Mouse (Mus musculus) stomach, postnatal 0 days (tissue): ENCODE data around the gene Sarnp. TPM values are rescaled to one million over a fixed set of nuclear protein-coding genes. Genes with fewer than 3 reads are reported as not detected.

Source experiments
- ATAC-seq: fragments of 200-750 bp; cut with Nextera tagmentation; 2 replicates; pipeline ENCODE4 v1.8.0; 2017; ENCODE audit not compliant: low FRiP score, low TSS enrichment
- DNase-seq: peaks from one replicate; pipeline ENCODE4 v3.0.0-alpha.2; 2016; ENCODE audit warnings: low spot score
- H3K27ac ChIP-seq: fragments of 300-500 bp; sonication (generic); replicated peaks from 2 replicates; pipeline ENCODE4 v1.5.1; 2014; ENCODE audit warnings: mild to moderate bottlenecking, control low read depth
- H3K27me3 ChIP-seq: fragments of 300-500 bp; sonication (generic); 2 replicates; pipeline ENCODE4 v1.6.1; 2014; ENCODE audit warnings: low read length; ENCODE audit not compliant: control insufficient read depth, insufficient read depth
- H3K36me3 ChIP-seq: fragments of 300-500 bp; sonication (generic); 2 replicates; pipeline ENCODE4 v1.6.1; 2014; ENCODE audit warnings: low read length, mixed read lengths; ENCODE audit not compliant: control insufficient read depth, insufficient read depth
- H3K4me1 ChIP-seq: fragments of 300-500 bp; sonication (generic); replicated peaks from 2 replicates; pipeline ENCODE4 v1.6.1; 2014; ENCODE audit warnings: antibody characterized with exemption; ENCODE audit not compliant: control insufficient read depth, insufficient read depth
- H3K4me2 ChIP-seq: fragments of 300-500 bp; sonication (generic); replicated peaks from 2 replicates; pipeline ENCODE4 v1.6.1; 2014; ENCODE audit warnings: low read depth, mild to moderate bottlenecking, control low read depth, moderate library complexity
- H3K4me3 ChIP-seq: fragments of 300-500 bp; sonication (generic); 2 replicates; pipeline ENCODE4 v1.5.1; 2014; ENCODE audit warnings: low read depth, low read length, control low read depth
- H3K9ac ChIP-seq: fragments of 300-500 bp; sonication (generic); 2 replicates; pipeline ENCODE4 v1.6.1; 2014; ENCODE audit warnings: mild to moderate bottlenecking, low read length, control low read depth, mixed read lengths
- H3K9me3 ChIP-seq: fragments of 300-500 bp; sonication (generic); 2 replicates; pipeline ENCODE4 v1.6.1; 2016; ENCODE audit warnings: low read length; ENCODE audit not compliant: control insufficient read depth
- CTCF ChIP-seq: IDR thresholded peaks from 2 replicates; pipeline ENCODE4 v1.5.1; 2016; ENCODE audit warnings: antibody characterized with exemption, low read depth, mild to moderate bottlenecking, moderate library complexity
- EP300 ChIP-seq: optimal IDR thresholded peaks from 2 replicates; pipeline ENCODE3; 2016; ENCODE audit warnings: antibody characterized with exemption
- WGBS: fragments of 180-500 bp; shearing (Covaris S2); extraction: QIAGEN DNeasy Blood & Tissue Kit; methylation state at CpG from one replicate; pipeline ENCODE4 v1.1.7; 2014; 5-methylcytosine and 5-hydroxymethylcytosine counted together
- polyA plus RNA-seq: library from polyadenylated mRNA; unstranded; fragments of >200 nt; fragmentation: Nextera tagmentation; extraction: Ambion mirVana; gene quantifications from 2 replicates; pipeline ENCODE4 v1.2.1, GENCODE M21; 2015

Gene Sarnp
- polyA plus RNA-seq, 1 experiment from 2014 or later = 104 TPM

DNA sequence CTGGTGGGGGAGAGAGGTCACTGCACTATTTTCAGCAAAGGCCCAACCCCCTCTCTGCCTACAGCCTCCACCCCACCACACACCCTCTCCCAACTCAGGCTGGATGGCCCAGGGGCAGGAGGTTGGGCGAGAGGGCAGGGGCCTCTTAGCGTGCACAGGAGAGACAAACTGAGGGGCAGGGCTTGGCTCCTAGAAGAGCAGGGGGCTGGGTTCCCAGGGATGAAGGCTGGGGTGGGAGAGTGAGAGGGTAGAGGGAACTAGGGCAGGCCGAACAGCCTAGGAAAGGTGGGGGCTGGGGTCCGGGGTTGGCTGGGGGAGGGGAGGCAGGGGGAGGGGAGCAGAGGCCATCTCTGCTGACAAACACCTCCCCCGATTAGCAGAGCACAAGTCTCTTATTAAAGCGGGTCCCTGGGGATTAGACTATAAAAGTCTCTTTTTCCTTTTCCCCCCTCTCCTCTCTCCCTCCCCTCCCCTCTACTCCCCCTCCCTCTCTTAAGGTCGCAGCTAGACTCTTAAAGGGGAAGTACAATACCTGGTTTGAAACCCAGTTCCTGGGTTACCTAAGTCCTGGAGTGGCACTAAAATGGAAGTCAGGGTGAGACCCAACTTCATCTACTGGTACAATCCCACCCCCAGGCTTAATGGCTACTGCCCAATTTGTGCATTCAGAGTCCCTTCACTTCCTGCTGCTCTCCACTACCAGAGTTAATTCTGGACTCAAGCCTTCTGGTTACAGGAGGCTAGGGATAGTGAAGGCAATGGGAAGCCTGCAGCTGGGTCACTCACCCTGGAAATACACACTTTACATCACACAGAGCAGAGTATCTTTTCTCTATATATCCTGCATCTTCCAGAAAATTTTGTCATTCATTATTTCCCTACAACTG is 72.1 kb downstream of the Sarnp start:
- 5% methylated on average over 5 of the region's 7 CpGs for WGBS
- H3K36me3 ChIP-seq = no peaks in the 10 kb centered on the region; the same call in 1 of the 2 replicates
- H3K9me3 ChIP-seq = no peaks in the 10 kb centered on the region
- H3K27ac ChIP-seq = no peak overlapping the region
- TF ChIP-seq CTCF (no peak), EP300 (no peak)
- ATAC-seq = no peak
- H3K4me2 ChIP-seq = peak overlapping the region; percentile 42
- H3K4me3 ChIP-seq = peak overlapping the region; percentile 13; the same call in 1 of the 2 replicates
- H3K9ac ChIP-seq = peak overlapping the region; percentile 35; the same call in 1 of the 2 replicates
- no peaks in the 10 kb centered on the region for H3K27me3 ChIP-seq
- no peak for DNase-seq
- 0 out of 2 replicates have a peak, but pooled peaks cover 3% of the 10 kb centered on the region for H3K4me1 ChIP-seq

DNA sequence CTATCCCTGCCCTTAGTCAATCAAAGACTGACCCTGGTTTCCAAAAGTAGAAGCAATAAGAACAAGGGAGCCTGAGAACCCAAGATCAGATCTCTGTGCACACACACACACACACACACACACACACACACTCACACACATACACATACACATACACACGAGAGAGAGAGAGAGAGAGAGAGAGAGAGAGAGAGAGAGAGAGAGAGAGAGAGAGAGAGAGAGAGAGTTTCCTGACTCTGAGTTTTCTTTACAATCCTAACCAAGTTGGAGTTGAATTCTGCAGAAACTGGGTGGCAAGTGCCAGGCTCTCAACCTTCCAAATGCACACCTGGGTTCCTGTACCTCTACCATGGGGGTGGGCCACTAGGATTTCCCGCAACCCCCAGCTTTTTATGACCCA is 72.7 kb downstream of the Sarnp start:
- Histone ChIP-seq H3K36me3 (no peaks in the 10 kb centered on the region; the same call in 1 of the 2 replicates), H3K27ac (no peak overlapping the region), H3K4me1 (0 out of 2 replicates have a peak, but pooled peaks cover 3% of the 10 kb centered on the region), H3K9me3 (no peaks in the 10 kb centered on the region), H3K27me3 (no peaks in the 10 kb centered on the region), H3K9ac (no peak overlapping the region), H3K4me3 (no peak overlapping the region; the same call in 1 of the 2 replicates), H3K4me2 (peak overlapping the region; percentile 74)
- ATAC-seq = no peak
- WGBS = 44% methylated on average over 1 of the region's 2 CpGs
- TF ChIP-seq CTCF = no peak
- no peak for TF ChIP-seq EP300
- no peak for DNase-seq

- Histone ChIP-seq H3K27ac (peak overlapping the region; percentile 71), H3K27me3 (no peaks in the 10 kb centered on the region), H3K4me3 (peak overlapping the region; percentile 51), H3K9me3 (no peaks in the 10 kb centered on the region), H3K4me2 (peak overlapping the region; percentile 74), H3K36me3 (no peaks in the 10 kb centered on the region; the same call in 1 of the 2 replicates), H3K9ac (peak overlapping the region; percentile 75), H3K4me1 (0 out of 2 replicates have a peak, but pooled peaks cover 3% of the 10 kb centered on the region)
- DNase-seq (no peak), ATAC-seq (no peak; the same call in 1 of the 2 replicates)
- TF ChIP-seq EP300 (no peak), CTCF (no peak)
- under 1% methylated on average over 39 of the region's 40 CpGs for WGBS
These were observed 73.5 kb downstream of the Sarnp start for GRCm38 (mm10) chr10:128890383-128891295.

- peak; percentile 66 for DNase-seq
These were observed 74.4 kb downstream of the Sarnp start, which contains the start of gene Gdf11 for GRCm38 (mm10) chr10:128891296-128892094. TSS of gene Gdf11 (minus strand) at chr10:128891718.

DNA sequence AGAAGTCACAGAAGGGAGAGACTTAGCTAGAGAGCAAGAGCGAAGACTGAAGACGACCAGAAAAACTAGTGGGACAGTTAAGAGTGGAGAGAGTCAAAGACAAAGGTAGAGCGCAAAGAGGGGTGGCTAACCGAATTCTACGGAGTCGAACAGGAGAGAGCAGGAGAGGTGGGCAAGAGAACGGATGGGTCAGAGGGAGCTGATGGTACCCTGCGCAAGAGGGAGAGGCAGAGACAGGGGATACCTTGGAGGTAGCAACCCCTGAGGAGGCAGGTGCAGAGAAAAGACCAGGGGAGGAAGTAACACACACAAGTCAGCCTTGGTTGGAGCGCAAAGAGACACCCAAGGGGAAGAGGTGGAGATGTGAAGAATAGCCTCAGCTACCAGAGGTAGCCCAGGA is 75.1 kb downstream of the Sarnp start:
- peak overlapping the region; percentile 74 for H3K4me2 ChIP-seq
- H3K4me3 ChIP-seq = peak overlapping the region; percentile 51
- 0 out of 2 replicates have a peak, but pooled peaks cover 3% of the 10 kb centered on the region for H3K4me1 ChIP-seq
- ATAC-seq (0 out of 2 replicates have a peak, but pooled peaks have one; percentile 8), DNase-seq (no peak)
- 8% methylated on average over 9 of the region's 9 CpGs for WGBS
- no peaks in the 10 kb centered on the region for H3K27me3 ChIP-seq
- H3K36me3 ChIP-seq = no peaks in the 10 kb centered on the region; the same call in 1 of the 2 replicates
- H3K27ac ChIP-seq = no peak overlapping the region
- H3K9me3 ChIP-seq = no peaks in the 10 kb centered on the region
- no peak for TF ChIP-seq CTCF
- TF ChIP-seq EP300 = no peak
- peak overlapping the region; percentile 75; the same call in 1 of the 2 replicates for H3K9ac ChIP-seq

More at GRCm38 (mm10) chr10:128891296-128892094, 74.4 kb downstream of the Sarnp start, which contains the start of gene Gdf11:
- H3K27me3 ChIP-seq = no peaks in the 10 kb centered on the region
- peak within 1 kb of the TSS; percentile 51 for H3K4me3 ChIP-seq
- peak within 1 kb of the TSS; percentile 74 for H3K4me2 ChIP-seq
- TF ChIP-seq EP300 (no peak), CTCF (peak; percentile 26; the same call in 1 of the 2 replicates)
- no peaks in the 10 kb centered on the region; the same call in 1 of the 2 replicates for H3K36me3 ChIP-seq
- peak; percentile 46 for ATAC-seq
- 0 out of 2 replicates have a peak, but pooled peaks cover 3% of the 10 kb centered on the region for H3K4me1 ChIP-seq
- under 1% methylated on average over 52 of the region's 89 CpGs for WGBS
- no peaks in the 10 kb centered on the region for H3K9me3 ChIP-seq
- H3K27ac ChIP-seq = peak within 1 kb of the TSS; percentile 71
- peak within 1 kb of the TSS; percentile 75 for H3K9ac ChIP-seq
